Mouse (Mus musculus) small intestine, adult 2 months (tissue): ENCODE results near the gene Ace3.

ENCODE experiments used
- CTCF ChIP-seq: fragments of 200-500 bp; IDR thresholded peaks from 2 replicates; pipeline ENCODE4 v1.5.1; 2012; ENCODE audit warnings: low read depth, mild to moderate bottlenecking, control low read depth, inconsistent platforms, low read length, moderate library complexity, mixed read lengths; ENCODE audit not compliant: insufficient replicate concordance, insufficient read length; ENCODE audit errors: extremely low read depth
- POLR2A ChIP-seq: fragments of 200-500 bp; IDR thresholded peaks from 2 replicates; pipeline ENCODE4 v1.6.1; 2012; ENCODE audit warnings: low read depth, mild to moderate bottlenecking, control low read depth, inconsistent platforms, low read length, moderate library complexity

DNA sequence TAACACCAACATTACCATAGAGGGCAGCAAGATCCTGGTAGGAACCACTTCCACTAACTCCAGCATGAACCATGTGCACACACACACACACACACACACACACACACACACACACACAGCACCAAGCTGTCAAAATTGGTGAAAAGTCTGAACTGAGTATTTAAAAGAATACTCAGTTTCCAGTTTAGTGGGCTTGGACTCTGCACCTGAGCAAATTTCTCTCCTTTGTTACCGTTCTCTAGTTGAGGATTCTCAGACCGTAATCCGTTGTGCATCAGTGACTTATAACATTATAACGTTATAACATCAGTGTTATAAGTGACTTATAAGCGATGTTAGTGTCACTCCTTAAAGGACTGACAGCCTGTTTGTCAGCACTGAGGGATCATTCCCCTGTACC lies 18.8 kb upstream of the Ace3 start:
- TF ChIP-seq CTCF (no peak), POLR2A (no peak)
